Mouse (Mus musculus): ENCODE data around the gene Adam23. TPM values are rescaled to one million over a fixed set of nuclear protein-coding genes. Genes with fewer than 3 reads are reported as not detected.

Adam23 gene
- polyA plus RNA-seq (2017; shearing (Covaris generic)): 0.29 TPM

GRCm38 (mm10) chr1:63445656-63446046 is at the start of gene Adam23:
Adam23 (plus strand) TSS chr1:63445891.

GRCm38 (mm10) chr1:63615668-63616067 is 170.0 kb downstream of the Adam23 start, which contains the start of gene Gm39653:
Gm39653 (plus strand) TSS chr1:63615968.

Other genes with a start within 250 kb of the Adam23 start
- not detected for gene Gpr1, start 231.3 kb upstream of the Adam23 start, polyA plus RNA-seq (2017; shearing (Covaris generic))
- 0.02 TPM for gene Zdbf2, start 172.6 kb upstream of the Adam23 start, polyA plus RNA-seq (2017; shearing (Covaris generic))
- not detected for gene Gm39653, start 170.1 kb downstream of the Adam23 start, polyA plus RNA-seq (2017; shearing (Covaris generic))
- not detected for gene Dytn, start 241.0 kb downstream of the Adam23 start, polyA plus RNA-seq (2017; shearing (Covaris generic))

Measured in CD4-positive, CD25-positive, alpha-beta regulatory T cell, adult 9 weeks (primary cell).